Mouse (Mus musculus) myocyte (in vitro differentiated cells): ENCODE data around the gene Pi4kb.

ENCODE experiments used
- CEBPB ChIP-seq: IDR thresholded peaks from 2 replicates; pipeline ENCODE4 v1.6.1; 2011; ENCODE audit warnings: mild to moderate bottlenecking, moderate library complexity; ENCODE audit not compliant: poor library complexity, insufficient read depth, severe bottlenecking
- E2F4 ChIP-seq: IDR thresholded peaks from one replicate; pipeline ENCODE4 v1.6.1; 2011; ENCODE audit warnings: mild to moderate bottlenecking, control low read depth, moderate library complexity; ENCODE audit not compliant: insufficient read depth
- MAX ChIP-seq: IDR thresholded peaks from one replicate; pipeline ENCODE4 v1.6.1; 2011; ENCODE audit warnings: low read depth, mild to moderate bottlenecking, control low read depth
- MYOD1 ChIP-seq, 3 experiments: IDR thresholded peaks; one replicate each; pipeline ENCODE4 v1.6.1; 2011; ENCODE audit warnings: control low read depth in 2 of 3, low read depth in 2 of 3, mild to moderate bottlenecking in 2 of 3, moderate library complexity in 1 of 3; ENCODE audit not compliant: insufficient read length in 2 of 3, control insufficient read depth in 1 of 3
- MYOG ChIP-seq, 3 experiments: IDR thresholded peaks; one replicate each; pipeline ENCODE4 v1.6.1; 2011; ENCODE audit warnings: control low read depth in 2 of 3, low read depth in 2 of 3, mild to moderate bottlenecking in 2 of 3; ENCODE audit not compliant: insufficient read length in 2 of 3, control insufficient read depth in 1 of 3, insufficient read depth in 1 of 3
- POLR2A ChIP-seq: IDR thresholded peaks from one replicate; pipeline ENCODE4 v1.6.1; 2011; ENCODE audit warnings: low read depth, mild to moderate bottlenecking, control low read depth, moderate library complexity; ENCODE audit not compliant: insufficient read length
- POLR2AphosphoS2 ChIP-seq: IDR thresholded peaks from one replicate; pipeline ENCODE4 v1.6.1; 2011; ENCODE audit warnings: low read depth, control low read depth; ENCODE audit not compliant: insufficient read length
- TCF12 ChIP-seq: IDR thresholded peaks from one replicate; pipeline ENCODE4 v1.6.1; 2011; ENCODE audit warnings: mild to moderate bottlenecking, control low read depth; ENCODE audit not compliant: poor library complexity, insufficient read depth, severe bottlenecking
- TCF3 ChIP-seq: IDR thresholded peaks from one replicate; pipeline ENCODE4 v1.6.1; 2011; ENCODE audit warnings: low read depth, control low read depth; ENCODE audit not compliant: insufficient read length
- USF1 ChIP-seq: IDR thresholded peaks from one replicate; pipeline ENCODE4 v1.6.1; 2011; ENCODE audit warnings: low read depth, mild to moderate bottlenecking, control low read depth, moderate library complexity

DNA sequence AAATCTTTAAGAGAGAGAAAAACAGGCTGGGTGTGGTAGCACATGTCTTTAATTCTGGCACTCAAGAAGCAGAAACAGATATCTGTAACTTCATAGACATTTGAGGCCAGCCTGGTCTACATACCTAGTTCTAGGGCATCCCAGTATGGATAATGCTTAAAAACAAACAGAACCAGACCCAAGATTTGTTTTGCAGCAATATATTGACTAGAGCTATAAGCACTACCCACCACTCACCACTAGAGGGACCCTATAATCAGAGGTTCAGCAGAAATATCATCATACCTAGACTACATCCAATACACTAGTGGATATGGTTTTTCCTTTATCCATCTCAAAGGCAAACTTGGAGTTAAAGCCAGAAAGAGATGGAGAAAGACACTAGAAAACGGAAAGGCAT lies 78.4 kb downstream of the Pi4kb start:
- TF ChIP-seq POLR2A, result no peak
- no peak for TF ChIP-seq USF1
- no peak for TF ChIP-seq E2F4
- TF ChIP-seq POLR2AphosphoS2, result no peak
- TF ChIP-seq TCF3, result no peak
- TF ChIP-seq MYOD1 (IDR thresholded peaks at IDR 0.05; ENCODE audit: control insufficient read depth in 1 of 3, insufficient read length in 2 of 3, low read depth in 2 of 3), result no peak
- no peak for TF ChIP-seq MYOG (IDR thresholded peaks at IDR 0.05; ENCODE audit: control insufficient read depth in 1 of 3, insufficient read depth in 1 of 3, insufficient read length in 2 of 3, low read depth in 2 of 3)
- no peak for TF ChIP-seq CEBPB
- TF ChIP-seq TCF12, result no peak
- no peak for TF ChIP-seq MAX
